Comparison of ENCODE assay signal across 24 mouse cellular contexts in the genomic region with DNA sequence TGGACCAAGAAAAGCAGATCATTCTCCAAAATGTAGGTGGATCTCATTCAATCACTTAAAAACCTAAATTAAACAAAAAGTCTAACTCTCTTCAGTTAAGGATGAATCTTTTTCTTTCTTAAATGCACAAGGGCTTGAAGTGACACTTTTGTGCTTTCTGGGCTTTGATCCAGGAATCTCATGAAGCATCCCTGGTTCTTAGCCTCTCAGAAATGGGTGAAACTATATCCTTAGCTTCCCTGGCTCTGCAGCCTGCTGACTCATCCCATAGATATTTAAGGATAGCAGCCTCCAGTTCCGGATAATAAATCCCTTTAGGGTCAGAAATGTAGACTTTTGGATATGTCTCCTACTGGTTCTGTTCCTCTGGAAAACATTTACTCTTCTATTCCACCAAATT.
DNase-seq lines count a peak whose midpoint lies in the region; ATAC-seq and TF ChIP-seq lines count a peak whose summit lies in the region.
"Had no signal": no experiment of that assay in that cellular context is flagged by ENCODE, and none has a peak within 500 bp of the region (broad histone marks: within the 10 kb centered on the region; RNA-seq: fewer than 3 reads in every experiment).

No protein-coding gene starts in this region.

- DNase-seq in left cerebral cortex, adult 11 months (ENCODE audit: low spot score) = peak; percentile 45
- no peak for DNase-seq in left cerebral cortex, postnatal 4 days
- peak; percentile 14 for DNase-seq in adipocyte (ENCODE audit: low spot score)
- DNase-seq in left cerebral cortex, postnatal 14 days (ENCODE audit: low spot score in 2 of 2) = peak; percentile 42 to 45
- peak; percentile 17 to 58 for DNase-seq in right cerebral cortex, postnatal 36 days (ENCODE audit: low spot score in 2 of 2)
- no peak for DNase-seq in forebrain, postnatal 0 days
- no peak for DNase-seq in limb, embryonic 10.5 days (ENCODE audit: low spot score)
- no peak for DNase-seq in embryo, embryonic 10.5 days (ENCODE audit: low spot score)
- DNase-seq: adrenal gland, postnatal 25 days; cerebellum, adult 18-20 months; heart, adult 11 months; heart, postnatal 36 days; kidney, adult 9 months; kidney, postnatal 36 days; liver, postnatal 0 days had no signal

- TF ChIP-seq CTCF in forebrain, postnatal 0 days (IDR thresholded peaks at IDR 0.05; ENCODE audit: low read depth) = no peak

- H3K9ac ChIP-seq in forebrain, postnatal 0 days = no peak overlapping the region
- H3K9ac ChIP-seq: embryonic facial prominence, embryonic 12.5 days; forebrain, embryonic 15.5 days; hindbrain, embryonic 14.5 days; intestine, embryonic 15.5 days; liver, postnatal 0 days; midbrain, embryonic 15.5 days; stomach, embryonic 15.5 days had no signal

- H3K4me3 ChIP-seq in forebrain, postnatal 0 days (ENCODE audit: low read depth, low read length) = no peak overlapping the region
- H3K4me3 ChIP-seq in limb, embryonic 10.5 days = no peak overlapping the region
- H3K4me3 ChIP-seq: embryonic facial prominence, embryonic 12.5 days; forebrain, embryonic 15.5 days; intestine, embryonic 15.5 days; megakaryocyte, embryonic 14.5 days; midbrain, embryonic 15.5 days; myocyte; stomach, embryonic 15.5 days had no signal

- H3K27me3 ChIP-seq in forebrain, postnatal 0 days (ENCODE audit: insufficient read depth, low read length) = no peaks in the 10 kb centered on the region
- no peaks in the 10 kb centered on the region for H3K27me3 ChIP-seq in limb, embryonic 10.5 days (ENCODE audit: low read depth, poor library complexity, severe bottlenecking)
- H3K27me3 ChIP-seq: embryonic facial prominence, embryonic 12.5 days; forebrain, embryonic 15.5 days; intestine, embryonic 15.5 days; megakaryocyte, embryonic 14.5 days; midbrain, embryonic 15.5 days; stomach, embryonic 15.5 days had no signal

- no peak for ATAC-seq in forebrain, postnatal 0 days
- ATAC-seq: activated CD4-positive, CD25-positive, alpha-beta regulatory T cell, adult 4 months; forebrain, embryonic 15.5 days; intestine, embryonic 15.5 days; liver, postnatal 0 days; midbrain, embryonic 15.5 days had no signal

- H3K4me2 ChIP-seq in forebrain, postnatal 0 days (ENCODE audit: low read depth) = no peak overlapping the region
- H3K4me2 ChIP-seq: embryonic facial prominence, embryonic 12.5 days; forebrain, embryonic 15.5 days; hindbrain, embryonic 14.5 days; intestine, embryonic 15.5 days; midbrain, embryonic 15.5 days; stomach, embryonic 15.5 days had no signal

- no peaks in the 10 kb centered on the region for H3K4me1 ChIP-seq in forebrain, postnatal 0 days (ENCODE audit: insufficient read depth)
- no peaks in the 10 kb centered on the region for H3K4me1 ChIP-seq in limb, embryonic 10.5 days
- H3K4me1 ChIP-seq: embryonic facial prominence, embryonic 12.5 days; forebrain, embryonic 15.5 days; intestine, embryonic 15.5 days; megakaryocyte, embryonic 14.5 days; midbrain, embryonic 15.5 days; stomach, embryonic 15.5 days had no signal

- intact Hi-C loops in left cerebral cortex, postnatal 4 days (cut with DNase I) = no loop called here
- intact Hi-C loops in left cerebral cortex, postnatal 14 days (cut with DNase I) = no loop called here

- no peaks in the 10 kb centered on the region for H3K9me3 ChIP-seq in forebrain, postnatal 0 days (ENCODE audit: low read length)
- H3K9me3 ChIP-seq in limb, embryonic 10.5 days (replicated peaks) = no peaks in the 10 kb centered on the region
- H3K9me3 ChIP-seq: embryonic facial prominence, embryonic 12.5 days; forebrain, embryonic 15.5 days; intestine, embryonic 15.5 days; midbrain, embryonic 15.5 days; stomach, embryonic 15.5 days had no signal

- H3K27ac ChIP-seq in forebrain, postnatal 0 days (ENCODE audit: low read depth, low read length) = no peak overlapping the region
- no peak overlapping the region for H3K27ac ChIP-seq in limb, embryonic 10.5 days
- H3K27ac ChIP-seq: embryonic facial prominence, embryonic 12.5 days; forebrain, embryonic 15.5 days; hindbrain, embryonic 14.5 days; intestine, embryonic 15.5 days; midbrain, embryonic 15.5 days; stomach, embryonic 15.5 days had no signal

- 81% methylated on average over 1 of the region's 1 CpGs for WGBS in forebrain, postnatal 0 days
- WGBS in limb, embryonic 10.5 days = 87% methylated on average over 1 of the region's 1 CpGs

- no peaks in the 10 kb centered on the region for H3K36me3 ChIP-seq in forebrain, postnatal 0 days (ENCODE audit: insufficient read depth)
- no peaks in the 10 kb centered on the region for H3K36me3 ChIP-seq in limb, embryonic 10.5 days
- H3K36me3 ChIP-seq: embryonic facial prominence, embryonic 12.5 days; forebrain, embryonic 15.5 days; intestine, embryonic 15.5 days; midbrain, embryonic 15.5 days; stomach, embryonic 15.5 days had no signal

Comparison
In these comparisons a context has a peak if more than half of its experiments do, and no peak if none do; other contexts are left out.
1. DNase-seq: peak in left cerebral cortex, adult 11 months (single experiment), adipocyte (single experiment), left cerebral cortex, postnatal 14 days (2 of 2) and right cerebral cortex, postnatal 36 days (2 of 2); none in left cerebral cortex, postnatal 4 days (single experiment), forebrain, postnatal 0 days (single experiment), limb, embryonic 10.5 days (single experiment) and embryo, embryonic 10.5 days (single experiment).